Mouse (Mus musculus) kidney, adult 9 months (tissue): ENCODE measurements around the gene Alppl2.

ENCODE experiments used
- DNase-seq: peaks from one replicate; pipeline ENCODE4 v3.0.0; 2022

Gene Alppl2

DNA sequence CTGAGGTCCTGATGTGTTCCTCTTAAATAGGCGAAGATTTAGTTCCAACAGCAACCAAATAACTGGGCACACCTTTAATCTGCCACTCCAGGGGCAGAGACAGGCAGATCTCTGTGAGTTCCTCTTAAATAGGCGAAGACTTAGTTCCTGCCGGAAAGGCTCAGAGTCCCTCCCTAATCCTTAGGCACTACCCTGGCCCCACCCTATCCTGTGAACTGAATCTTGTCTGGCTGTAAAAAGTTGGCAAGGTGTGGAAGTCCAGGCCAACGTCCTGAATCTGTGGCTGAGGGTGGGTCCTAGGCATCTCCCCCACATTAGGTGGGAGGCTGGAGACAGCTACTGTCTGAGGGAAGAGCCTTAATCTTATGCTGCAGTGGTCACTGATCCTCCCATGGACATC lies at the start of gene Alppl2:
Gene Alppl2, minus strand, starts transcription at position 101 of the 400 bp plus-strand sequence.
- no peak for DNase-seq

DNA sequence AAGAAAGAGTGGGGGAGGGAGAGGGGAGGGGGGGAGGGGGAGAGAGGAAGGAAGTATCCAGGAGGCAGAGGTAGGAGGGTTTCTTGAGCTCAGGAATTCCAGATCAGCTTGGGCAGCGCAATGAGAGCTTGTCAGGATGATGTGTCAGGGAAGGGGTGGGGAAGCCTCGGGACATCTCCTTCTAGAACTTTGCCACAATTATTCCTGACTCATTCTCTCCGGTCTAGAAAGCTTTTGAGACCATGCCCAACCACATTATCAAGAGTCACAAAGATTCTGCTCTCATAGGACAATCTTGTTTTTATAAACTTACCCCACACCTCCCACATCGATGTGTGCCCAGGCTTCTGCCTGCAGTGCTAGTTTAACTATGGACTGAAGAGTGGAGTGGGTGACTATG lies 42.1 kb upstream of the Alppl2 start:
- no peak for DNase-seq

DNA sequence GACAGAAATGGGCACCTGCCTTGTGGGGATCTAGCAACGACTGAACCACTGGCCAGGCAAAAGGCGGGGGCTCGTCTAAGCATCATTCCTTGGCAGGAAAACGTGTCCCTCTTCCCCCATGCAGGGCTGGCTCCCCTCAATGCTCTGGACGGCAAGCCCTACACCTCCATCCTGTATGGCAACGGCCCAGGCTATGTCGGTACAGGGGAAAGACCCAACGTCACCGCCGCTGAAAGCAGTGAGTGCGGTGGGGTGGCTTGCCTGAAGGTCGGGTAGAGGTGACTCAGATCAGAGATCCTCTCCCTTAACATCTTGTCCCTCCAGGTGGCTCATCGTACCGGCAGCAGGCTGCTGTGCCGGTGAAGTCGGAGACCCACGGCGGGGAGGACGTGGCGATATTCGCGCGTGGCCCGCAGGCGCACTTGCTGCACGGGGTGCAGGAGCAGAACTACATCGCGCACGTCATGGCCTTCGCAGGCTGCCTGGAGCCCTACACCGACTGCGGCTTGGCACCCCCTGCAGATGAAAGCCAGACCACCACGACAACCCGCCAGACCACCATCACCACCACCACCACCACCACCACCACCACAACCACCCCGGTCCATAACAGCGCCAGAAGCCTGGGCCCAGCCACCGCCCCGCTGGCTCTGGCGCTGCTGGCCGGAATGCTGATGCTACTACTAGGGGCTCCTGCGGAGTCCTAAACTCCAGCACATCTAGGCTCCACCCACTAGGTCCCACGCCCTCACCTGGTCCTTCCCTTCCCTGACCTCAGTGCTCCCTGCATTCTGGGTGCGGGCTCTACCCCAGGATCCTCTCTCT lies 37.7 kb upstream of the Alppl2 start:
- no peak for DNase-seq

DNA sequence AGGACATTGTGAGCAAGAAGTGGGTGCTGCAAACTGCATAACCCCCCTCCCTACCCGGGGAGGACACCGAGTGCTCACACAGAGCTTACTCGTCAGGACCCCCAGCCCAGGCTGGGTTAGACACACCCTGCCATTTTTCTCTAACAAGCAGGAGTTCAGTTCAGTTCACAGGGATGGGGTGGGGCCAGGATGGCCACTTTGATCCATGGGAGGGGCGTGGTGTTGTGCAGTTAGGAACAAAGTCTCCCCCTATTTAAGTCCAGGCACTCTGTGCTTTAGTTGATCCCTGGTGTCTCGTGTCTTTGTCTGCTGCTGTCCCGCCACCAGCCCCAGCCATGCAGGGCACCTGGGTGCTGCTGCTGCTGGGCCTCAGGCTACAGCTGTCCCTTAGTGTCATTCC lies 34.9 kb upstream of the Alppl2 start, which contains the start of gene Akp3:
Gene Akp3, plus strand, starts transcription at position 301 of the 400 bp plus-strand sequence.
- DNase-seq = no peak

DNA sequence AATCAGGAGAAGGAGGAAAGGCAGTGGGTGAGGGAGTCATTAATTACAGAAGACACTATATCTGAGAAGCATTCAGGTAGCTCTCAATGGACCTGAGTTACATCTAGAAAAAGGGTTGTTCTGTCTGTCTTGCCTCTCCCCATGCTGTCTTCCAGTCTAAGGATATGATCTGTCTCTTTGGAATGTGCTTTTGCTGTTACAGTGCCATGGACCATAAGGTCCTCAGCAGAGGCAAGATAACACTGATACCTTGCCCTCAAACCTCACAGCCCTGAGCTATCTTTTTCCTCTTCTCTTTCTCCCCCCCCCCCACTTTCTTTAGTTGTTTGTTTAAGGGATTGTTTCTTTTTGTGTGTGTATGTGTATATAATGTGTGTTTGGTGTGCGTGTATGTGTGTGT lies 25.1 kb upstream of the Alppl2 start:
- no peak for DNase-seq

DNA sequence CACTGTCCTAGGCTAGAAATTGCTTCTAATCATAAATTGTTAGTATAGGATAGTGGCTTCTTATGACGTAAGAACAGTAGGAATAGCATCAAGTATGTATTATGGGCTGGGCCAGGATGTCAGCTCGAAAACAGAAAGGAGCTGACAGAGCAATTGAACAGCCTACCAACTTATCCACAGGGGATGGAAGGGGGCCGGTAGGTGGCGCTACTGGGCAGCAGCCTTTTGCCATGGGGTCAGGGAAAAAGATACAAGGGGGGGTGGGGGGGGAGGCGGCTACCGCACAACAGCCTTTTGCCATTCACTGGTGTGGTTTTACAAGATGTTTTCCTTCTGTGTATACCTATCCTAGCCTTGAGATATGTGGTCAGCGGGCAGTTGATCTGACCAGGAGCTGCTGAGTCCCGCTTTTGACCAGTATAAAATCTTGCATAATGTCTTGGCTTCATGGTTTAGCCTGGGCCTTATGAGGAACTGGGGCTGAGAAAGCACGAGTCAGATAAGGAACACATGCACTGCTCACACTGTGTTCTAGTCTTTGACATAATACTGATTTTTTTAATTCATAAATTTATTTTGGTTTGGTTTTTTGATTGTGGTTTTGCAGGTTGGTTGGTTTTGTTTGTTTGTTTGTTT lies 22.1 kb upstream of the Alppl2 start:
- peak; percentile 50 for DNase-seq

DNA sequence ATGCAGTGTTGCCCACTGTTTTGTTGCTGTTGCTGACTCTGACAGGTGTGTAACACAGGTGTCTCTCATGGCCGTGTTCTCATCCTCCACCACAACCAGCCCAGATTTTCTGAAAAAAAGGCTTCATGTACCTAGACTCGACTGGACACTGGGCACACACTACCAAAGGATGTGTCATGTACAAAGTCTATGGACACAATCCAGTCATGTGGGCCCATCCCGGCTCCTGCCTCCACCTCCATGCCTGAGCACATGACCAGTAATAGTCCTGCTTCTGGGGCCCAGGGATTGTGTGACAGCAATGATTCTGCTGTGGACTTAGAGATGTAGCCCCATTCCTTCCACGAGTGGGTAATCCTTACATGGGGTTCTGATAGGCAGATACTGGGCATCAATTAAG lies 18.8 kb upstream of the Alppl2 start:
- no peak for DNase-seq

DNA sequence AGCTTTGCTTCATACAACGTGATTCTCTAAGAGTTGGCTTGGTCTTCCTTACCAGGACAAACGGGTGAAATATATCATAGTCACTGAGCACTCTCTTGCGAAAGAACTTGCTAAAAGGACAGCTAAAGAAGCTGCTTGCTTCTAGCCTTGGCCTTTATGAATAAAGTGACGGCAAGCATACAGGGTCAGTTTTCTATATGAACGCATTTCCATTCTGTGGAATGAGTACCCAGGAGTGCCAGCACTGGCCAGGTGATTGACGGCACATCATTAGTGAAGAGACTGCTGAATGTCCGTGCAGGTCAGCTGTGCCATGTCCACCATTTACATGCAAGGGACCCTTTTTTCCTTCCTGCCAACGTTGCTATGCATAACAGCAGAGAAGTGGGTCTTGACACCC lies 16.8 kb upstream of the Alppl2 start:
- no peak for DNase-seq

DNA sequence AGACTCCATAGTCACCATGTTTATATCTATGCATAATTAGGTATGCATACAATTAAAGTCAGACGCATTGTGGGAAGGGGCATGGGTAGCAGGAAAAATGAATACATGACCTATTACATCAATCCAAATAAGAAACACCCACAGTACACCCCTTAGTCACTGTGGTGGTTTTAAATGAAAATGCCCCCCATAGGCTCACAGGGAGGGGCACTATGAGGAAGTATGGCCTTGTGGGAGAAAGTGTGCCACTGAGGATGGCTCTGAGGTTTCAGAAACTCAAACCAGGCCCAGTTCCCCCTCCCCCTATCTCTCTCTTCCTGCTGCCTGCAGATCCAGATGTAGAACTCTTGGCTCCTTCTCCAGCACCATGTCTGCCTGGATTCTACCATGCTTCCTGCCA lies 14.2 kb upstream of the Alppl2 start:
- no peak for DNase-seq

DNA sequence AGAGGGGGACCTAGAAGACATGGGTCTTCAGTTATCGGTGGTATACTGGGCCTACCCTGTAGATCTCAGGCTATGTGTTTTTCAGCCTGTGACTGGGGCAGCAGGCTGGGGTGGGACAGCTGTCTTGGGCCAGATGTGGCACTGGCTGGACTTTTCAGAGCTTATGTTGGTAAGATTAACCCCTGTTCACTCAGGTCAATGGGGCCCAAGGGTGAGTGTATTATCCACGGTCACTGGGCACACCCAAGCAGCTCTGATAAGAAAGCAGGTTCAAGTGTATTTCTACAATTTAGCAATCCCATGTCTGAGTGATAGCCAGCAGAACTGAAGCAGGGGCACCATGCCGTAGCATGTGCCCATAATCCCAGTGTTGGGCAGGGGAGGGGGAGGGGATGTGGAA lies 12.4 kb upstream of the Alppl2 start:
- DNase-seq = no peak

DNA sequence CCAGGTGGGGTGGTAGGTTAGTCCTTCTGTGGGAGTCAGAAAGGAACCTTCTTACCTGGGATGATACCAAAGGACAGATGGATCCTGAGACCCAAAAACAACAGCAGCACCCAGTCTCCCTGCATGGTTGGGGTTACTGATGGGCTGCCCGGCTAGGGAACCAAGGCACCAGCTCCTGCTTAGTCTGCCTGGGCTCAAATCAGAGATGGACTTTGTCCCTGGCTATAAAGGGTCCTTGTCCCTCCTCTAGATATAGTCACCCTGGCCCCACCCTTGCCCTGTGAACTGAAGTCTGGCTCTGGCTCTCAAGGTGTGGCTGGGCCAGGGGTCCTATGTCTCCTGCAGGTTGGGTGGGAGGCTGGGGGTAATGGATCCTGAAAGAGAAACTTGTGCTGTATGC lies 11.7 kb upstream of the Alppl2 start, which contains the start of gene Alpi:
Gene Alpi, minus strand, starts transcription at position 196 of the 400 bp plus-strand sequence.
- DNase-seq = no peak

DNA sequence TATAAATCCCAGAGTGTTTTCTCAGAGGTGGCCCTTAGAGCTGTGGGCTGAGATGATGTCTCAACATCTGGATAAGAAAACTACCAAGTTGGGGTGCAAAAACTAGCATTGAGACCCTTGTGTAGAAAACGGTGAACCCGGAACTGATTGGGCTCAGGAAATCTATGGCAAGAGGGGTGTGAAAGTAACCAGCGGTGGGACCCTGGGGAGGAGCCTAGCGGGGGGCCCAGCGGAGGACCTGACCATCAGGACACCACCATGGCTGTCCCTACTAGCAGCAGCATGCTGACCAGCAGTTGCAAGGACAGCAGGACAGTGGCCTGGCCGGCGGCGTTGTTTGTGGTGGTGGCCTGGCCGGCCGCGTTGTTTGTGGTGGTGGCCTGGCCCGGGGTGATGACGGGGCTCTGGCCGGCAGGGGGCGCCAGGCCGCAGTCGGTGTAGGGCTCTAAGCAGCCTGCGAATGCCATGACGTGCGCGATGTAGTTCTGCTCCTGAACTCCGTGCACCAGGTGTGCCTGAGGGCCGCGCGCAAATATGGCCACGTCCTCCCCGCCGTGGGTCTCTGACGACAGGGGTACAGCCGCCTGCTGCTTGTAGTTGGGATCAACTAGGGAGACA lies 8.7 kb upstream of the Alppl2 start:
- DNase-seq = peak; percentile 52

DNA sequence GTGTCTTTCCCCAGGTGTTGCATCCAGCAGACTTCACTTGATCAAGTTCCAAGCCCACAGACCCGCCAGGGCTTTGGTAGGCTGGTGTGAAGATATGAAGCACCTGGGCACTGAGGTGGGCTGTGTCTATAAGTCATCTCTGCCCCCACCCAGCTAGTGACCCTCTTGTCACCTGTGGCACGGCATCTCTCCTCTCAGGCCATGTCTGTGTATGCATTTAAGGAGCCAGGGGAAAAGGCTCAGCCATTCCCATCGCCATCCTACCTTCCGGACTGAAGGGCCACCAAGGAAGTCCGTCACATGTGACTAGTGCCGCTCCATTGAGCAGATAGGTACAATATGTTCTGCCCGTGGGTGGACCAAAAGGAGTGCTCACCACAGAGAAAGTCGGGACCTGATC lies 5.9 kb upstream of the Alppl2 start:
- no peak for DNase-seq

DNA sequence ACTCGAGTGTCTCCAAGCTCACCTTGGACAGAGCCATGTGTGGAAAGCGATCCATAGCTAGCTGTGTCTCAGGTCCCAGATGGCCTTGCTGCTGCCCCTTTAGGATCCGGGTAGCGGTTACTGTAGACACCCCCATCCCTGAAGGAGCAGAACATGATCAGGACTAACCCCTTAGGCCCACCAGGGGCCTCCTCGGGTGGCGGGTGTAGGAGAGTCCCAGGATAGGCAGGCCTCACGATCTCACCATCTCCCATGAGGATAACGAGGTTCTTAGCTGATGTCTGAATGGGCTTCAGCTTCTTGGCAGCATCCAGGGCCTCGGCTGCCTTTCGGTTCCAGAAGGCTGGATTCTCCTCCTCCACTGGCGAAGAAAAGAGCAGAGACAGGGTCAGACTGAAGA lies 477 bp downstream of the Alppl2 start:
- DNase-seq = no peak

DNA sequence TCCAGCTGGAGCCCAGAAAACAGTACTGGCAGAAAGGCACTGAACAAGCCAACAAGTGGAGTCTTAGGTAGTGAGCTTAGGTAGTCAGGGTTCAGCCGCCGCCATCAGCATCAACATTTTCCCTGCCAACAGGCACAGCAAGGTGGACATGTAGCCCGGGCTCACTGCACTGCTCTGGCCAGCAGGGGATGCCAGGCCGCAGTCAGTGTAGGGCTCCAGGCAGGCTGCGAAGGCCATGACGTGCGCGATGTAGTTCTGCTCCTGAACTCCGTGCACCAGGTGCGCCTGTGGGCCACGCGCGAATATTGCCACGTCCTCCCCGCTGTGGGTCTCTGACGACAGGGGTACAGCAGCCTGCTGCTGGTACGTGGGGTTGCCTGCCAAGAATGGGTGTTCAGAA lies 2.8 kb downstream of the Alppl2 start:
- no peak for DNase-seq

DNA sequence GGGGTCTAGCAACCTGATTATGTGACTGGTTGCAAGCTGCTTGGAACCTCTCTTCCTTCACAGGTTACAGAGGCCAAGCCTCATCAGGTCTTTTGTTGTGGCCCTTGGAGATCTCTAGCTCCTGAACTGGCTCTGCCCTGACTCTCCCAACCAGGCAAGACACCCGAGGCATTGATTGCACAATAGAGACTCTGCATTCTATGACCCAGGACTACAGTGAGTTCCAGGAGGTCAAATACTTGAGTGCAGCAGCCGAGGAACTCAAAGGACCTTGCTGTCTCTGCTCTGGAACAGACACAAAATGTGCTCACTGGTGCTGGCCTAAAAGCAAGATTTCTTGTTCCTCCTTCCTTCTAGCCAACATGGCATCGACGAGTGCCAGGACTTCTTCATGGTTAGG lies 3.5 kb downstream of the Alppl2 start:
- no peak for DNase-seq

DNA sequence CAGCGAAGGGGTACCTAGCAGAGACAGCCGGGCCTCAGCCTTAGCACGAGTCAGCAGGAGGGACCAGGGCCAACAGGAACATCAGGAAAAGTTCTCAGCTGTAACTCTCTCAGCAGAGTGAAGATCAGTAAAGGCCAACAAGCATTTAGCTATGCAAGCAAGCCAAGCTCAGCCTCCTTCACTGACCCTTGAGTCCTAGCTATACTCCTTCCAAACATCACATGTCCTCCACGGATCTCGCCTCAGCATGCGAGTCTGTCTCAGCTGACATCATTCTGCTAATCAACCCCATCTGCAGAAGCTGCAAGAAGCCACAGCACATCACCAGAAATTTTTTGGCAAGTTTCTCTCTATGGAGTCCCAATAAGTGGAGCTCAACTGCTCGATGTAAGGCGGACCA lies 16.0 kb downstream of the Alppl2 start:
- no peak for DNase-seq

DNA sequence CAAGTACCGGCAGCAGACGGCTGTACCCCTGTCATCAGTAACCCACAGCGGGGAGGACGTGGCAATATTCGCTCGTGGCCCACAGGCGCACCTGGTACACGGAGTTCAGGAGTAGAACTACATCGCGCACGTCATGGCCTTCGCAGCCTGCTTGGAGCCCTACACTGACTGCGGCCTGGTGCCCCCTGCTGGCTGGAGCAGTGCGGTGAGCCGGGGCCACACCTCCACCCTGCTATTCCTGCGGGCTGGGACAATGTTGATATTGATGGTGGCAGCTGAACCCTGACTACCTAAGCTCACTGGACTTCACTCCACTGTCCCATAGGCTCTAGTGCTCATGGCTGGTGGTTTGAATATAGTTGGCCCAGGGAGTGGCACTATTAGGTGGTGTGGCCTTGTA lies 19.0 kb downstream of the Alppl2 start:
- peak; percentile 33 for DNase-seq

DNA sequence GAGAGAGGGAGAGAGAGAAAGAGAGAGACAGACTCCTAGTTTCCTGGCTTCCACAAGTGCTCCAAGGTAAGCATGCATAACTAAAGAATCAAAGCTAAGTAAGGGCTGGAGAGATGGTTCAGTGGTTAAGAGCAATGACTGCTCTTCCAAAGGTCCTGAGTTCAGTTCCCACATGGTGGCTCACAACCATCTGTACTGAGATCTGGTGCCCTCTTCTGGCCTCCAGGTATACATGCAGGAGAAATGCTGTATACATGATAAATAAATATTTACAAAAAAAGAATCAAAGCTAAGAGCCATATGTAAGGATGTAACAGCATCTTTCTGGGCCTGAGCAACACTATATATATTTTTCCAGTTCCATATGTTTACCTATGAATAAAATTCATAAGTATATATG lies 28.8 kb downstream of the Alppl2 start:
- no peak for DNase-seq

DNA sequence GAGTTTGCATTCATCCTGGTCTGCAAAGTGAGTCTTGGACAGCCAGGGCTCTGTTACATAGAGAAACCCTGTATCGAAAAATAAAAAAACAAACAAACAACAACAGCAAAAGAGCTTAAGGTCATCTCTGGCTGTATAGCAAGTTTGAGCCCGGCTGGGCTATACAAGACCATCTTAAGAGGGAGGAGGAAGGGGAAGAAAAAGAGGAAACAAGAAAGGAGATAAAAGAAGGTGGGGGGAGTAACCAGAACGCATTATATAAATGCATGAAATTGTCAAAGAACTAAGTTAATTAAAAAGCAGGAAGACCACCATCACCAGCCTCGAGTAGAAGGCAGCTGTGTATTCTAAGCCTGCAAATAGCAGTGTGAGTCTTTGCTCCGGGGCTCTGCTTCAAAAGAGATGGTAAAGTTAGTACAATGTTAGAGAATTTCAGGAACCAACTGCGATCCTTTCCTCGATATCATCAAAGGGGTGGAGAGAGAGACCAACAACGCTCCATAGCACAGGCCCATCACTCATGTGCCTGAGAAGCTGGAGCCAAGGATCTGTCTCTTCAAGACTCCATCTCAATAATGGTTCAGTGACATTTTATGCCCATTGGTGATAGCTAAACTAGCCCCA lies 30.6 kb downstream of the Alppl2 start:
- DNase-seq = no peak

DNA sequence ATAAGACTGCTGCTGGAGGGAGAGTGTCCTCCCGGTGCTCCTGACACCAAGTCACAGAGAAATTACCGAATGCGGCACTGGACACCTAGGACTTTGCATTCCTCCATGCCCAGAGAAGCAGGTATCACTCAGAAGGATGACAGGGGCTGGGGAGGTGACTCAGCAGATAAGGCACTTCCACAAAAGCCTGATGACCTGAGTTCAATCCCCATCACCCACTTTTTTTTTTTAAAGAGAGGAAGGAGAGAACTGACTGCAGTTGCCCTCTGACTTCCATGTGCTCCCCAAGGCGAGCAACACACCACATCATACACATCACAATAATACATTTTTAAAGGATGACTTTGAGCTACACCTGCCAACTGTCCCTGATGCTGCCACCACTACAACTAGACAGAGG lies 32.7 kb downstream of the Alppl2 start:
- DNase-seq = no peak

DNA sequence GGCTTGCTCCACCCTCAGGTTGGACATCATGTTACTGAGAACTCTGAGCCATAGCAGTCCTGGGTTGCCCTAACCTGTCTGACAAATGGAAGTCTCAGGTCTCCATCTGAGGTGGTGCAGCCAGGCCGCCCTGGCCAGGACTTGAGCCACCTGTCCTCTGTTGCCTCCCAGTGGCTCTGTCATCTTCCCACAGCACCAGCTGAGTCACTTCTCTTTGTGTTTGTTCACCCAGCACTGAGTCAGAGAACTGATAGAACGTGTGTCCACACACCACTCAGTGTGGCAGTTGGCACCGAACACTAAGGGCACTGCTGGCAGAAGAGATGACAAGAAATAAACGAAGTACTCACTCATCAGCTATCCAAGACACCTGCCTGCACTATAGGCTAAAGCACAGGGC lies 38.4 kb downstream of the Alppl2 start:
- no peak for DNase-seq

DNA sequence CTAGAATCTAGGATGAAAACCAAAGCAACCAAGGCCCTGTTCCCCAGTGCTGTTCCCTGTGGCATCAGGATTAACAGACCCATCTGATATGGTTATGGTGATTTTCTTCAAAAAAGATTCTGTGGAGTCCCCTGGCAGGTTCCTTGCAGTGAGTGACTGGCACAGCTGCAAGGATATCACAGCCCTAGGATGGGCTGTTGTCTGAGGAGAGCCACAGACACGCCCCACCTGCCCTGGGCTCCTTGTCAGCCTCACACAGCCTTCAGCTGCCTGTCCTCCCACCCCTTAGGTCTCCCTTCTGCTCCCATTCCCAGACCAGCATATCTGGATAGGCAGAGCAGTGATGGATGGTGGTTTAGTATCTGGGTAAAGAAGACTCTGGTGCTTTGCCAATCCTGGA lies 39.0 kb downstream of the Alppl2 start:
- DNase-seq = no peak

DNA sequence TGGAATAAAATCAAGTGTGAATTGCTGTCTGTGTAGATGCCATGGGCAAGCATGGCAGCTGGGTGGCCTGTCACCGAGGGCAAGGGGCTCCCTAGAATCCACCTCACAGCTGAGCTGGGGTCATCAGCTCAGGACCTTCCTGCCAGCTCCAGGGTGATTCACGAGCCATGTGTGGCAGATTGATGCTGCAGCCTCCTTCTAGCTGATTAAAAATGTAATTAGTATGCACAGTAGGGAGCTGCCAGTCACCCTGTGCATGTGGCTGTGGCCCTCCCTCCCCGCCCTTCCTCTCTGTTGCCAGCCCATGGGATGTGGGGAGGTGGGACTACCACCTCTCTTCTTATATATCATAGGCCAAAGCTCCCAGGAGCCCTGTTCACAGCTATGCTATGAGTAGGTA lies 39.7 kb downstream of the Alppl2 start:
- DNase-seq = no peak
